8 mouse cellular contexts compared by ENCODE assay signal in the genomic region with DNA sequence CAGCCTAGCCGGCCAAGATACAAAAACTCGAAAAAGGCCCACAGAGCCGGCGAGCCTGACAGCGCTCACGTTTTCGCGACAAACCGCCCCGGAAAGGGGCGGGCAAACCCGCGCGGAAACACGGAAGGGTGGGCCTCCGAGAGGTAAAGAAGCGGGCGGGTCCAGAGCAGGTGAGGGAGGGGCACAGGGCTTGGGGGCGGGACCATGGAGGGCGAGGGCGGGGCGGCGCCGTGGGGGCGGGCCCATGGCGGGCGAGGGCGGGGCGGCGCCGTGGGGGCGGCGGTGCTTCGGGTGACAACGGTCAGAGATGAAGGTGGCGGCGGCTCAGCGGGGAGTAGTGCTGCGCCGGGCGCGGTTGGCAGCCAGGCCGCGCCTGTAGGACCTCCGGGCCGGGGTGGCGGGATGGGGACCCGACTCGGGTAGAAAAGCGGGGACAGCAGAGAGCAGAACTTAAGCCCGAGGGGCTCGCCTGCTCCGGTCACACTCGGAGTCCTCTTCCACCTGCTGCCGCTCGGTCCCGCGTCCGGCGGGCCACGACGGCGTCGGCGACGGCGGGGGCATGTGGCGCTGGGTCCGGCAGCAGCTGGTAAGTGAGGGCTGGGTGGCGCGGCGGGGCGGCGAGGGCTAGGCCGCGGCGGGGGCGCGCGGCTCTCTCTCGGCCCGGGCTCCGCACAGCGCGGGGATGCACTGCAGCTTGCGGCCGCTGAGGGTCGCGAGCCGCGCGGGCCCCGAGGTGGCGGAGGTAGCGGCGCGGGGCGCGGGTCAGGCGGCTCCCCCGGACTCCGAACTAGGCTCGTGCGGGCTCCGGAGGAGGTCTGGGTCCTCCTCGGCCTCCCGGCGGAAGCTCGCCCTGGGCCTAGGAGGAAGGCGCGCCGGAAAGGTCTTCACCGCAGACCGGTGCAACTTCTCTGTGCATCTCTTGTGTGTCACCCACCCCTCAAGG. TPM values are rescaled to one million over a fixed set of nuclear protein-coding genes. Genes with fewer than 3 reads are reported as not detected.
DNase-seq lines count a peak whose midpoint lies in the region; ATAC-seq lines count a peak whose summit lies in the region.

TSS of gene Atp11b (plus strand) at position 282 of the 943 bp plus-strand sequence.

- H3K4me3 ChIP-seq in embryonic facial prominence, embryonic 14.5 days (ENCODE audit: low read depth, low read length): peak within 1 kb of the TSS; percentile 95

- peak within 1 kb of the TSS; percentile 90 for H3K9ac ChIP-seq in embryonic facial prominence, embryonic 14.5 days (ENCODE audit: low read depth, low read length)

- no peaks in the 10 kb centered on the region for H3K27me3 ChIP-seq in embryonic facial prominence, embryonic 14.5 days (replicated peaks; ENCODE audit: control insufficient read depth, insufficient read depth, low read length)

- peaks cover 8% of the 10 kb centered on the region; the same call in 1 of the 2 replicates for H3K4me1 ChIP-seq in embryonic facial prominence, embryonic 14.5 days (ENCODE audit: control insufficient read depth, insufficient read depth, low read length)

- 0% methylated on average over 18 of the region's 114 CpGs for WGBS in embryonic facial prominence, embryonic 14.5 days

- H3K36me3 ChIP-seq in embryonic facial prominence, embryonic 14.5 days (ENCODE audit: control insufficient read depth, insufficient read depth, low read length): no peaks in the 10 kb centered on the region

- no peaks in the 10 kb centered on the region for H3K9me3 ChIP-seq in embryonic facial prominence, embryonic 14.5 days (ENCODE audit: control insufficient read depth, low read length)

- DNase-seq in 416B (ENCODE audit: low read depth): peak; percentile 93
- DNase-seq in adrenal gland, postnatal 4 days (ENCODE audit: low spot score in 2 of 2): peak; percentile 75 to 78
- peak; percentile 92 for DNase-seq in embryonic facial prominence, embryonic 14.5 days (ENCODE audit: low spot score)
- DNase-seq in heart, adult 8-10 months (ENCODE audit: low spot score): peak; percentile 53
- peak; percentile 76 for DNase-seq in kidney, adult 9 months
- DNase-seq in liver: peak; percentile 93
- DNase-seq in spleen, postnatal 4 days (ENCODE audit: low spot score in 2 of 2): peak; percentile 85 to 96

- ATAC-seq in embryonic facial prominence, embryonic 14.5 days (ENCODE audit: low read depth): peak; percentile 95
- ATAC-seq in monocyte, adult 5-6 weeks (replicated peaks; ENCODE audit: insufficient number of reproducible peaks, low FRiP score, low TSS enrichment, poor library complexity, severe bottlenecking): peak; percentile 95

- H3K27ac ChIP-seq in embryonic facial prominence, embryonic 14.5 days (replicated peaks; ENCODE audit: low read depth, low read length): peak within 1 kb of the TSS; percentile 92

- peak within 1 kb of the TSS; percentile 64 for H3K4me2 ChIP-seq in embryonic facial prominence, embryonic 14.5 days (ENCODE audit: low read depth, low read length)

RNA-seq across cellular contexts. Expression of gene Atp11b, which starts in this region (rescaled TPM):
- total RNA-seq in adrenal gland, postnatal 4 days (2021): 10 to 100 TPM; 41.2 to 47.2 TPM
- polyA plus RNA-seq in embryonic facial prominence, embryonic 14.5 days (2014; fragmentation: Nextera tagmentation; extraction: Ambion mirVana): 36.5 and 40.2 TPM in 2 replicates
- 10 to 100 TPM; 20.4 to 26.0 (median 20.6) TPM for total RNA-seq in heart, adult 8-10 months (2022)
- total RNA-seq in monocyte, adult 5-6 weeks (2017): 131 to 143 TPM (median 136 TPM) in 3 replicates

Comparison
In these comparisons a context has a peak if more than half of its experiments do, and no peak if none do; other contexts are left out.
1. Peak in every context shown above with its lines: DNase-seq, ATAC-seq, H3K4me3 ChIP-seq and H3K27ac ChIP-seq.